Mouse (Mus musculus) brain, embryonic 14.5 days (tissue): ENCODE measurements at regions not wholly inside any gene's neighbourhood (a gene's known extent, or its start where the extent isn't known, plus 50 kb on each side); places are given as distances from the start of the nearest gene placed in this dataset.

ENCODE experiments used
- DNase-seq: peaks from one replicate; pipeline ENCODE4 v3.0.0-alpha.2; 2011; ENCODE audit warnings: low read depth
- CTCF ChIP-seq: fragments of 200-500 bp; IDR thresholded peaks from 2 replicates; pipeline ENCODE4 v1.5.1; 2012; ENCODE audit warnings: inconsistent platforms, mild to moderate bottlenecking, moderate library complexity, borderline replicate concordance; ENCODE audit not compliant: insufficient read depth, insufficient read length; ENCODE audit errors: extremely low read depth
- POLR2A ChIP-seq: fragments of 200-500 bp; IDR thresholded peaks from 2 replicates; pipeline ENCODE4 v1.6.1; 2012; ENCODE audit warnings: mild to moderate bottlenecking, inconsistent platforms, borderline replicate concordance; ENCODE audit not compliant: poor library complexity, insufficient read depth, insufficient read length, severe bottlenecking; ENCODE audit errors: extremely low read depth

GRCm38 (mm10) chr6:13369709-13370296, 145.0 kb upstream of the Vwde start:
- peak; percentile 44 for DNase-seq
- TF ChIP-seq POLR2A (no peak), CTCF (no peak)
